Mouse (Mus musculus) G1E-ER4 (cell line): Measurements from ENCODE around the gene Ntpcr. TPM values are rescaled to one million over a fixed set of nuclear protein-coding genes. Genes with fewer than 3 reads are reported as not detected.

Experiments used
- GATA1 ChIP-seq: IDR thresholded peaks from one replicate; pipeline ENCODE4 v1.8.0; 2012; ENCODE audit warnings: low read length, inconsistent platforms
- polyA plus RNA-seq: library from polyadenylated mRNA; stranded (reverse); fragments of >175 nt; gene quantifications from 2 replicates; pipeline ENCODE4 v1.2.3, GENCODE M21; 2012

Ntpcr gene
- polyA plus RNA-seq = not detected in 2 replicates

DNA sequence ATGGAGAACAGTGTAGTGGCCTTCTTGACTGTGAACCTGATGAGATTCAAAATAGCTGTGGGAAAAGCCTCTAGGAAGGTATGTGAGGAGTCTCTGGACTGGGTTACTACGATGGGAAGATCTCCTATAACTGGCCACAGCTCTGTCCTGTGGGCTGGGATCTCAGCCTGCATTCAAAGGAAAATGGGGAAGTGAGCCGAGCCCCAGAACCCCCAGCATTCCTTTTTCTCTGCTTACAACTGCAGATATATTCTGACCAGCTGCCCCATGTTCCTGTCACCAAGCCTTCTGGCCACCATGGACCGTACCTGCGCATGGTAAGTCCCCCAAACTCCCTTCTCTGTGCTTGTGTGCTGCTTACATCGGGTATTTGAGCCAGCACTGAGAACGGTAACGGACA lies at the start of gene Ntpcr:
Gene Ntpcr, plus strand, starts transcription at position 218 of the 400 bp plus-strand sequence.
- no peak for TF ChIP-seq GATA1

- TF ChIP-seq GATA1 = no peak
Observed at GRCm38 (mm10) chr8:125680851-125681408, 48.8 kb upstream of the Ntpcr start.

- no peak for TF ChIP-seq GATA1
Observed at GRCm38 (mm10) chr8:125685216-125685760, 44.5 kb upstream of the Ntpcr start.

DNA sequence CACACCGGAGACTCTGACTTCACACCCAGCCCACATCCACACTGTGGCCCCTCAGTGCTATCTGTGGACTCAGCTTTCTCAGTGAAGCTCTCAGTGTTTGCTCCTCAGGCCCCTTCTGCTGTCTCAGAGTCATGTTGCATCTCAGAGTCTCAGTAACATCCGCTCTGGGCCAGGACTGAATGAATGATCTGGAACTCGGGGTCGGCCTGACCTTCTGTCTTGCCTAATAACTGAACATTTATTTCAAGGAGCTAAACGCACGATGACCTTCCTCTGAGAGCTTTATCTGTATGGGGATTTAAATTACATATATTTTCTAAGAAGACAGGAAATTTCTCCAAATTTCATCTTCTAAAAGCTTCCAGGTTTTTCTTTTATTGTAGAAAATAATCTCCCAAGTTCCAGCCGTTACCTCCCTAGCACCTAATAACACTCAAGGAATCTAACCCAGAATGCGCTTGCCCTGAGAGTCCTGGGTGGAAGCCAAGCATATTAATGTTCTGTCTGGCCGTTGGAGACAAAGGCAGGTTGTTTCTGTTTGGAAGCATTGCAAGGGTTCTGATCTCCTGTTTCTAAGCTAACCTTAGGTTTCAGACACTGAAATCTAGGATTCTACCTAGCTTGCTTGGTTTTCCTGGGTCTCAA lies 43.4 kb upstream of the Ntpcr start:
- TF ChIP-seq GATA1 = no peak

- no peak for TF ChIP-seq GATA1
Observed at GRCm38 (mm10) chr8:125690166-125690915, 39.4 kb upstream of the Ntpcr start.

DNA sequence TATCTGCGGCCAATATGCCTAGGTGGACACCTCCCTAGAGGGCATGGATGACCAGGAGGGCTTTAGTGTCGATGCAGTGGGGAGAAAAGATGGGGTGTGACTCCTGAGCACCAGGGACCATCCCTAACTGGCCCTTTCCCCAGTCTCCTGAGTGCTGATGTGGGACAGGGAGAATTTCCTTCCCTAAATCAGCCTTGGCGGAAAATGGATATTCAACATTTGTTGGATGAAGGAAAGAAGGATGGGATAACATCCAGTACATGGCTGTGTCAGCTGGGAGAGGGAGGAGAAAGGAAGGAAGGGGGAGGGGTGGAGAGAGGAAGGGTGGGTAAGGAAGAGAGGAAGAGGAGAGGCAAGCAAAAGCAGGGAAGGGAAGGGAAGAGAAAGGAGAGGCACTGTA lies 38.8 kb upstream of the Ntpcr start:
- no peak for TF ChIP-seq GATA1

GRCm38 (mm10) chr8:125692447-125692846 lies 37.3 kb upstream of the Ntpcr start:
- no peak for TF ChIP-seq GATA1

DNA sequence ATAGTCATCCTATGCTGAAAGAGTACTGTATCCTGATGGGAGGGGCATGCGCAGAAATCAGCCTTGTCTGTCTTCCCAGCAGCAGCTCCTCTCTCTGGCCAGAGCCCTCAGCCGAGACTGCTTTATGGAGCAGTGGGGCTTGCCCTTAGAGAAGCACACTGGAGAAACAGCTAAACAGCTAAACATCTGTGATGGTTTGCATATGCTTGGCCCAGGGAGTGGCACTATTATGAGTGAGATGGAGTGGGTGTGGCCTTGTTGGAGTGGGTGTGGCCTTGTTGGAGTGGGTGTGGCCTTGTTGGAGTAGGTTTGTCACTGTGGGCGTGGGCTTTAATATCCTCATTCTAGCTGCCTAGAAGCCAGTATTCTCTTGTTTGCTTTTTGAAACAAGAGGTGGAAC lies 36.6 kb upstream of the Ntpcr start:
- TF ChIP-seq GATA1 = no peak

- TF ChIP-seq GATA1 = no peak
Observed at GRCm38 (mm10) chr8:125695951-125696350, 33.8 kb upstream of the Ntpcr start.

- TF ChIP-seq GATA1 = no peak
Observed at GRCm38 (mm10) chr8:125699391-125700025, 30.3 kb upstream of the Ntpcr start.

DNA sequence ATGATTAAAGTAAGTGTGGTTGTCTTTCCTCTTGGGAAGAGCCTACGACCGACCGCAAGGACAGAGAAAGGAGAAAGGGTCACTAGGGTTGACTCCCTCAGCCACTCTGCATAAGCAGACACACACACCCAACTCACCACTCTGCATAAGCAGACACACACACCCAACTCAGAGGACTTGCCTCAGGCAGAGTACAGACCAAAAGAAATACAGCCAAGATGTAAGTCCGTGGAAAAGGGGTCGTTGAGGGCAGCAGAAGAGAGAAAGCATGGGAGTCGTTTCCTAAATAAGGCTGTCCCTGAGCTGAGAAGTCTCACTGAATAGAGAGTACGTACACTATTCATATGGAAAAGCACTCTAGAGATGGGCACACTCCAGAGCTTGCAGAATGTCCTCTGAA lies 29.4 kb upstream of the Ntpcr start:
- TF ChIP-seq GATA1 = no peak

GRCm38 (mm10) chr8:125702868-125703473 lies 26.8 kb upstream of the Ntpcr start:
- no peak for TF ChIP-seq GATA1

DNA sequence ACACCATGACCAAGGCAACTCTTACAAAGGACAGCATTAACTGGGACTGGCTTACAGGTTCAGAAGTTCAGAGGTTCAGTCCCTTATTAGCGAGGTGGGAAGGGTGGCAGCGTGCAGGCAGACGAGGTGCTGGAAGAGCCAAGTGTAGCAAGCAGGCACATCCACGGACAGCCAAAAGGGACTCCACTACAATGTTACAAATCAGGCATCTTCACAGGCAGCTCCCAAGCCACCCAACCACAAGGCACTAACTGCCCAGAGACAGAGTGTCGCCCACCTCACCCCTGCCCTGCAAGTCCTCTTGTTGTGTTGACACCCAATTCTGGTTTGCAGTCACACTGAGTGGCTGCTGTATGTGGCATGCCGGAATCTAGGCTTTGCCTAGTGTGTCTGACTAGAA lies 25.3 kb upstream of the Ntpcr start:
- TF ChIP-seq GATA1 = no peak

- no peak for TF ChIP-seq GATA1
Observed at GRCm38 (mm10) chr8:125705816-125706215, 23.9 kb upstream of the Ntpcr start.

GRCm38 (mm10) chr8:125709171-125709570 lies 20.6 kb upstream of the Ntpcr start:
- no peak for TF ChIP-seq GATA1

GRCm38 (mm10) chr8:125711514-125711913 lies 18.2 kb upstream of the Ntpcr start:
- TF ChIP-seq GATA1 = no peak
